Mouse (Mus musculus) hindbrain, embryonic 16.5 days (tissue): ENCODE measurements at regions not wholly inside any gene's neighbourhood (a gene's known extent, or its start where the extent isn't known, plus 50 kb on each side); places are given as distances from the start of the nearest gene placed in this dataset.
A peak's percentile ranks its signal among the peaks of the same experiment; 100 is the strongest.

Source experiments
- ATAC-seq: fragments of 200-750 bp; cut with Nextera tagmentation; 2 replicates; pipeline ENCODE4 v1.8.0; 2017; ENCODE audit warnings: moderate TSS enrichment, moderate library complexity
- H3K27ac ChIP-seq: fragments of 300-500 bp; sonication (generic); 2 replicates; pipeline ENCODE4 v1.5.1; 2014; ENCODE audit warnings: low read depth, mild to moderate bottlenecking, control low read depth, low read length, moderate library complexity
- H3K27me3 ChIP-seq: fragments of 300-500 bp; sonication (generic); replicated peaks from 2 replicates; pipeline ENCODE4 v1.6.1; 2014; ENCODE audit warnings: low read length; ENCODE audit not compliant: control insufficient read depth, insufficient read depth
- H3K36me3 ChIP-seq: fragments of 300-500 bp; sonication (generic); 2 replicates; pipeline ENCODE4 v1.6.1; 2014; ENCODE audit warnings: mild to moderate bottlenecking, low read length, moderate library complexity, mixed read lengths; ENCODE audit not compliant: control insufficient read depth, insufficient read depth
- H3K4me1 ChIP-seq: fragments of 300-500 bp; sonication (generic); 2 replicates; pipeline ENCODE4 v1.6.1; 2014; ENCODE audit warnings: low read depth, low read length; ENCODE audit not compliant: control insufficient read depth, insufficient read depth
- H3K4me2 ChIP-seq: fragments of 300-500 bp; sonication (generic); 2 replicates; pipeline ENCODE4 v1.6.1; 2014; ENCODE audit warnings: mild to moderate bottlenecking, low read length, control low read depth, moderate library complexity
- H3K4me3 ChIP-seq: fragments of 300-500 bp; sonication (generic); 2 replicates; pipeline ENCODE4 v1.5.1; 2014; ENCODE audit warnings: mild to moderate bottlenecking, low read length, control low read depth, moderate library complexity
- H3K9ac ChIP-seq: fragments of 300-500 bp; sonication (generic); 2 replicates; pipeline ENCODE4 v1.6.1; 2014; ENCODE audit warnings: low read depth, mild to moderate bottlenecking, control low read depth, low read length, moderate library complexity
- H3K9me3 ChIP-seq: fragments of 300-500 bp; sonication (generic); 2 replicates; pipeline ENCODE4 v1.6.1; 2014; ENCODE audit warnings: mild to moderate bottlenecking, low read length, moderate library complexity; ENCODE audit not compliant: control insufficient read depth
- WGBS: fragments of 180-500 bp; shearing (Covaris S2); extraction: QIAGEN DNeasy Blood & Tissue Kit; methylation state at CpG from one replicate; pipeline ENCODE4 v1.1.7; 2014; 5-methylcytosine and 5-hydroxymethylcytosine counted together

- Histone ChIP-seq H3K9ac (no peak overlapping the region), H3K9me3 (no peaks in the 10 kb centered on the region), H3K4me2 (no peak overlapping the region), H3K4me1 (no peaks in the 10 kb centered on the region), H3K27ac (no peak overlapping the region), H3K4me3 (no peak overlapping the region), H3K27me3 (no peaks in the 10 kb centered on the region), H3K36me3 (no peaks in the 10 kb centered on the region)
- WGBS = 80% methylated on average over 6 of the region's 6 CpGs
- ATAC-seq = no peak
Observed at GRCm38 (mm10) chr2:179007766-179008165, 434.5 kb upstream of the Cdh4 start.

- Histone ChIP-seq H3K4me2 (no peak overlapping the region), H3K27ac (no peak overlapping the region), H3K4me3 (no peak overlapping the region), H3K4me1 (no peaks in the 10 kb centered on the region), H3K27me3 (no peaks in the 10 kb centered on the region), H3K9ac (no peak overlapping the region), H3K36me3 (no peaks in the 10 kb centered on the region), H3K9me3 (no peaks in the 10 kb centered on the region)
- 91% methylated on average over 6 of the region's 6 CpGs for WGBS
- no peak for ATAC-seq
Observed at GRCm38 (mm10) chr2:179013891-179014593, 428.2 kb upstream of the Cdh4 start.

- Histone ChIP-seq H3K27me3 (no peaks in the 10 kb centered on the region), H3K4me1 (no peaks in the 10 kb centered on the region), H3K9ac (no peak overlapping the region), H3K9me3 (no peaks in the 10 kb centered on the region), H3K4me3 (no peak overlapping the region), H3K4me2 (no peak overlapping the region), H3K36me3 (no peaks in the 10 kb centered on the region), H3K27ac (no peak overlapping the region)
- WGBS = 79% methylated on average over 5 of the region's 5 CpGs
- ATAC-seq = no peak
Observed at GRCm38 (mm10) chr2:179022675-179023194, 419.5 kb upstream of the Cdh4 start.

- ATAC-seq = no peak
- no peak overlapping the region for H3K4me2 ChIP-seq
- WGBS = 47% methylated on average over 3 of the region's 3 CpGs
- H3K4me1 ChIP-seq = no peaks in the 10 kb centered on the region
- H3K4me3 ChIP-seq = no peak overlapping the region
- no peaks in the 10 kb centered on the region for H3K27me3 ChIP-seq
- no peaks in the 10 kb centered on the region for H3K36me3 ChIP-seq
- no peak overlapping the region for H3K9ac ChIP-seq
- no peak overlapping the region for H3K27ac ChIP-seq
- H3K9me3 ChIP-seq = no peaks in the 10 kb centered on the region
Observed at GRCm38 (mm10) chr2:179024225-179024624, 418.0 kb upstream of the Cdh4 start.

DNA sequence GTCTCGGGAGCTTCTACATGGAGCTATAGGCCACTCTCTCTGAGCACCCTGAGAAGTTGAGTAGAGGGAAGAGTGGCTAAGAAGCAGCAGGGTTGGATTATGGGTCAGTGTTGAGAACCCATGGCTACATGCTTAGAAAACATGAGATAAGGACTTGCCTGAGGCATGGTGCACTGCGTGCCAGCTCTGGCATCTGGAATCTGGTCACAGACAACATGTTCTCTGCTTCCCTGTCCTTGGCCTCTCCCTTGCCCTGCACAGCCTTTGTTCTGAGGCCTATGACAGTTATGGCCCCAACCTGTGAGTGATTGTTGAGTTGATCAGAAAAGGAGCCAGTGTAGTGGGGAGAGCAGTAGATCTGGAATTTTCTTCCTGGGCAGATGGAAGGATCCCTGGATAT lies 409.1 kb upstream of the Cdh4 start:
- no peak for ATAC-seq
- Histone ChIP-seq H3K4me3 (no peak overlapping the region), H3K9ac (no peak overlapping the region), H3K4me1 (no peaks in the 10 kb centered on the region), H3K27ac (no peak overlapping the region), H3K27me3 (no peaks in the 10 kb centered on the region), H3K4me2 (no peak overlapping the region), H3K9me3 (no peaks in the 10 kb centered on the region), H3K36me3 (no peaks in the 10 kb centered on the region)
- WGBS = 93% methylated on average over 2 of the region's 2 CpGs

DNA sequence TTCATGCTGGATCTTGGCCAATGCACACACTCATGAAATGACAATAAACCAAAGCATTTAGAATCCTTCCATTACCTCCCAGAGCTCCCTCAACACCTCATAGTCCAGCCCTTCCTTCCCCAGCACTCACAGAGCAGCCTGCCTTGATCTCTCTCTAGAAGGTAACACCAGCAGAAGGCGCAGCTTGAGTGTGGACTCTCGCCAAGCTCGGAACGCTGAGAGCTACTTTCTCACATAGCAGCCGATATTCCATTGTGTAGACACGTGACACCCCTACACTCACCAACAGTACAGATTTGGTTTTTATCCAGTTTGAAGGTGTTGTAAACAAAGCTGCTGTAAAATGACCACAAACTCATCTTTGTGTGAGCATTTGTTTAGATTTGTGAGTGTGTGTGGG lies 406.8 kb upstream of the Cdh4 start:
- Histone ChIP-seq H3K36me3 (no peaks in the 10 kb centered on the region), H3K4me3 (no peak overlapping the region), H3K27me3 (no peaks in the 10 kb centered on the region), H3K9ac (no peak overlapping the region), H3K9me3 (no peaks in the 10 kb centered on the region), H3K4me2 (no peak overlapping the region), H3K27ac (no peak overlapping the region), H3K4me1 (no peaks in the 10 kb centered on the region)
- WGBS = 71% methylated on average over 6 of the region's 6 CpGs
- peak; percentile 37; the same call in 1 of the 2 replicates for ATAC-seq

DNA sequence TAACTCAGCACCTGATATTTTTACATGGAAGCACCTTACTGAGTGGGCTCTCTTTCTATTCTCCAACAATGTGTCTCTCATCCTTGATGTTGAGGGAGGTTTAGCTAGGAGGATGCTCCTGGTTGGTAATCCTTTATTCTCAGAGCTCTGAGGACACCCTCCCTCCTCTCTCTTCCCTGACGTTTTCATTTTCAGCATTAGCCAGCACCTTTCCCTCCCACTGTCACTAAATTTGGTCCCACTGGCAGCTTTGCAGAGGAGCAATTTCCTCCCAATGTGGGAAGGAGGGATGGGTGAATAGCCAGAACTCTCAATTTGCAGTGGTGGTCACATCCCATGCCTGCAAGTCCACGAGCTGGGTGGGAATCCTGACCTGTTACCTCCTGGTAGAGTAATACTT lies 402.5 kb upstream of the Cdh4 start:
- no peak for ATAC-seq
- Histone ChIP-seq H3K4me2 (no peak overlapping the region), H3K4me1 (no peaks in the 10 kb centered on the region), H3K27me3 (no peaks in the 10 kb centered on the region), H3K4me3 (no peak overlapping the region), H3K27ac (no peak overlapping the region), H3K9ac (no peak overlapping the region), H3K36me3 (no peaks in the 10 kb centered on the region), H3K9me3 (no peaks in the 10 kb centered on the region)
- WGBS = 79% methylated on average over 2 of the region's 2 CpGs

DNA sequence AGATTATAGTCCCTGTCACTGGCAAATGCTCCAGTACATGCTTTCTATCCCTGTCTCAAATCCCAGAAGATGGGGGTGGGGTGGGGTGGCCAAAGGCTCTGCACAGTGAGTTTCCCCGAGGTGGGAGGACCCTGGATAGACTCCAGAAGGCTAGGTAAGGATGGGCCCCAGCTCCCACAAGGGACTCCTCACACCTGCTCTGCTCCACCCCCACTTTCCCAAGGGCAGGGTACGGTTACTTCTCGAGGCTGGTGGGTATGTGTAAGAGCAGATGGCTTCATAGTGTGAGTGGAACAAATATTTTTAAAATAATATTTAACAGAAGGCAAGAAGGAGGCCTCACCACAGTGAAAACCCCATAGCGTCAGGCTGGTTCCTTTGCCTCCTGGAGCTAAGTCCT lies 398.6 kb upstream of the Cdh4 start:
- H3K4me1 ChIP-seq = peaks cover 3% of the 10 kb centered on the region; the same call in 1 of the 2 replicates
- ATAC-seq = no peak
- WGBS = 65% methylated on average over 4 of the region's 4 CpGs
- H3K36me3 ChIP-seq = no peaks in the 10 kb centered on the region
- no peaks in the 10 kb centered on the region for H3K27me3 ChIP-seq
- H3K9me3 ChIP-seq = no peaks in the 10 kb centered on the region
- H3K9ac ChIP-seq = no peak overlapping the region
- no peak overlapping the region for H3K4me3 ChIP-seq
- H3K27ac ChIP-seq = no peak overlapping the region
- no peak overlapping the region for H3K4me2 ChIP-seq

- peaks cover 3% of the 10 kb centered on the region; the same call in 1 of the 2 replicates for H3K4me1 ChIP-seq
- no peak overlapping the region for H3K9ac ChIP-seq
- H3K36me3 ChIP-seq = no peaks in the 10 kb centered on the region
- H3K4me3 ChIP-seq = no peak overlapping the region
- peak; percentile 84 for ATAC-seq
- H3K27me3 ChIP-seq = no peaks in the 10 kb centered on the region
- H3K9me3 ChIP-seq = no peaks in the 10 kb centered on the region
- H3K27ac ChIP-seq = no peak overlapping the region
- H3K4me2 ChIP-seq = no peak overlapping the region
- 24% methylated on average over 1 of the region's 1 CpGs for WGBS
Observed at GRCm38 (mm10) chr2:179045361-179045760, 396.9 kb upstream of the Cdh4 start.
